Mouse (Mus musculus) layer of hippocampus, adult 11-12 months (tissue): ENCODE measurements around the gene Nos2.
"Not testable (repeated sequence)": the region's sequence is repeated elsewhere in the genome, so short reads cannot be mapped to it uniquely, and the experiment has no call there.

ENCODE experiments used
- DNase-seq: peaks from one replicate; pipeline ENCODE4 v3.0.0; 2022; ENCODE audit warnings: low spot score

Nos2 gene

DNA sequence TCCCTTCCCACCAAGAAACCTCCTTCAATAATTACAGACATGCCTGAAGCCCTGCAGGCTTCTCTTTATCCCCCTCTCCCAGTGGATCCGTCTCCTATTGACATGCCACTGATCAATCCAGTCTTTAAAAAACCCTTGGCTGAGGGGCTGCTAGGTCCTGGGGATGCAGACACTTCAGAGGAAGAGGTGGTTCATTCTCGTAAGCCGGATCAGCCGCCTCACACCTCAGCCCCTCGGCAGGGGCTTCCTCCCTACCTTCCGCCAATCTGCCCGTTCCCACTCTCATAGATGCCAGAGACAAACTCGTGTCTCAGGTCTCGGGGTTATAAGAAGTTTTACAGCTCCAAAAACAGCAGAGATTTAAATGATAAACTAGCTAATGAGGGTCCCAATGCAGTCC, 69.5 kb downstream of the Nos2 start:
- no peak for DNase-seq

DNA sequence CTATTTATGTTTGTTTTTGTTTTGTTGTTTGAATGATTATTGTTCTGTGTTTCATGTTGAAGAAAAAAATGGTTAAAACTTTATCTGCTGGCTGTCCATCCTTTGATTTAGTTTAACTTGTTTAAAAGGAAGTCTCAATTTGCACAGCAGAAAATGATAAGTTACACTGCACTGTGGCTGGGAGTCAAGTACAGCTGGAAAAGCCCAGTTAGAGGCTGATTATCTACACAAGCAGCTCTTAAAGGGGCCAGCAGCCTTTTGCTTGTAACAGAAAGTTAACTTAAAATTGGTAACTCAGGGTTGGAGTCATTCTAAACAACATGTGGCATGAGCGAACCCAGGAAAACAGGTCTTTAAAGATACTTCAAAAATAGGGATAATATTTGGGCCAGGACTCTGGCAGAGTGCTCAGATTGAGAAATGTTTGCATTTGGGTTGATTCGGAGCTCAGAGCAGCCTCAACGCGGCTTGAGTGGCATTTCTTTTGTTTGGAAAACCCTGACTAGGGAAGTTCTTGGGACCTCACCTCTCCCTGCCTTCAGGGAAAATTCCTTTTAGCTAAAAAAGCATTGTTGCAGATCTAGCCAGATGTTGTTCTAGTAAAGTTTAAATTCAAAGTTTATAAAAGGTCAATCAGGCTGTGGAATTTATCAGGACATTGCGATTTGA, 70.4 kb downstream of the Nos2 start:
- not testable (repeated sequence) for DNase-seq

DNA sequence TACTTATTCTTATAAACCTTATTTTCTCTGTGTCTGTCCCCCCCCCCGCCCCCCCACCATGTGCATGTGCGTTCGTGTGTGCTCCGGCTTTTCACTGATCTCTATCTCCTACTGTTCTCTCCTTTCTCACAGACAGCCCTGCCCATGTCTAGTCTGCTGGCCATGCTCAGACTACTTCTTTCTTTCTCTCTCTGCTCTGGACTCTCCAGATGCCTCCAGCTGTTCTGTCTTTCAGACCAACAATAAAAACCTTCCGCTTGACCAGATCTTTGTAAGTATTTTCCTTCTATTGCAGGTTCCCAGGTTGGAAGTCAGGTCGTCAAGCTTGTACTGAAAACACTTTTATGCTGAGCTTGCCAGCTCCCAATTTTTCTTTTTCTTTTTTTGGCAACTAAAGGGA, 78.5 kb downstream of the Nos2 start:
- no peak for DNase-seq

DNA sequence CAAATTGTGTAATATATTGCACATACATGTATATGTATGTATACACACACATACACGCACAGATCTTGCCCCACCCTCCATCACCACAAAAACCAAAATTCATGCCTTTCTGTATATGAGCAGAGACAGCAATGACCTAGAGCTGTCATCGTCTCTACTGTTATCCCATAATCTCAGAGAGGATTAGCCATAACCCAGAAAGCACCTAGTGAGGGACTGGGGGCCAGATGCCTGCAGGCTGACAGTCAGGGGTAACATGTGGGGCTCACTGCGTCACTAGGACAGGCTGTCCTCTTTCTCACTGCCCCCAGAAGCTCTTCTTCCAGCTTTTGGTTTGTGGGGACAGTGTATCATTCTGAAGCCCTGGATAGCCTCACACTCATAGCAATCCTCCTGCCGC, 81.3 kb downstream of the Nos2 start:
- no peak for DNase-seq

DNA sequence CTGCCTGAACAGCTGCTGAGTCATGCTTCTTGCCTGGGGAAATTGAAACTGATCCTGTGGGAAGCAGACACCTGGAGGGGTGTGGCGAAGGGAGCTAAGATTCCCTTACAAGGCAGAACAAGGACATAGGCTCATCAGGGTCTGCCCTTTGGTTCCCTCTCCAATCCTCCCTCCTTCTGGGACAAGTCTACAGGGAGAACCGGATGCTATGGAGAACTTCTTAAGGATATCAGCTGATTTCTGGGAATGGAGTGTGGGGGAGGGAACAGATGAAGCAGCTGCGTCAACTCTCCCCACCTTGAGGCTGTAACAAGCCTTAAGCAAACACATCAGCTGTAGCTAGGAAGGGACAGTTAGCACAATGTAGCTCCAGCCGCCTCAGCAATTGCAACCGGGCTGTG, 82.0 kb downstream of the Nos2 start:
- no peak for DNase-seq

DNA sequence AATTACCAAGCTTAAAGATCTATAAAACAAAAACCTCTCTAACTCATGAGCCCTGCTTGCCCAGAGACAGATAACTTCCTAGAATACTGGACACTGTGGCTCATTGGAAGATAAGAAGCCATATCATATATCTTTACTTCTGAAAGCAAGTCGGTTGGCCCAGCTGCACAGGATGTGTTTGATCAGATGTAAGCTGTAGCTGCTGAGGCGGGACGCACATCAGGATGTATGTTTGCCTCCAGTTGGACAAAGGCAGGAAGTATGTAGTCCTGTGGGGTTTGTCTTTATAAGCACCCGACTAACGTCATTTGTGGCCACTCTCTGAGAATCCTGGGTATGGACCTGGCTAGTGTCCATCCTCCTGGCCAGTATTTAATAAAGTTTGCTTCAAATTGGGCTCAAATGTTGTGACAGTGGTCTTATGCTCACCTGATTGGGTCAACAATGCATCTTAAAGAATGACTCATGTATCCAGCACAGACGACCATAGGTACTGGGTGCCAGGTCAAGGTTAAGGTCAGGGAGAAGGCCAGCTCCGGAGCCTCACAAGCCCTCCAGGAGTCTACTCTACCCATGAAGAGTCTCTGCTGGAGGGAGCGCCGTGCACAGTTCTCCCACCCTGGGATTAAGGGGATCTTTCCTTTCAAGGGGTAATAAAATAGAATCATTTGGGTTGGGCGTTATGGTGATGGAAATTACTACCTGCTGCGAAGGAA, 82.6 kb downstream of the Nos2 start:
- DNase-seq, result no peak

DNA sequence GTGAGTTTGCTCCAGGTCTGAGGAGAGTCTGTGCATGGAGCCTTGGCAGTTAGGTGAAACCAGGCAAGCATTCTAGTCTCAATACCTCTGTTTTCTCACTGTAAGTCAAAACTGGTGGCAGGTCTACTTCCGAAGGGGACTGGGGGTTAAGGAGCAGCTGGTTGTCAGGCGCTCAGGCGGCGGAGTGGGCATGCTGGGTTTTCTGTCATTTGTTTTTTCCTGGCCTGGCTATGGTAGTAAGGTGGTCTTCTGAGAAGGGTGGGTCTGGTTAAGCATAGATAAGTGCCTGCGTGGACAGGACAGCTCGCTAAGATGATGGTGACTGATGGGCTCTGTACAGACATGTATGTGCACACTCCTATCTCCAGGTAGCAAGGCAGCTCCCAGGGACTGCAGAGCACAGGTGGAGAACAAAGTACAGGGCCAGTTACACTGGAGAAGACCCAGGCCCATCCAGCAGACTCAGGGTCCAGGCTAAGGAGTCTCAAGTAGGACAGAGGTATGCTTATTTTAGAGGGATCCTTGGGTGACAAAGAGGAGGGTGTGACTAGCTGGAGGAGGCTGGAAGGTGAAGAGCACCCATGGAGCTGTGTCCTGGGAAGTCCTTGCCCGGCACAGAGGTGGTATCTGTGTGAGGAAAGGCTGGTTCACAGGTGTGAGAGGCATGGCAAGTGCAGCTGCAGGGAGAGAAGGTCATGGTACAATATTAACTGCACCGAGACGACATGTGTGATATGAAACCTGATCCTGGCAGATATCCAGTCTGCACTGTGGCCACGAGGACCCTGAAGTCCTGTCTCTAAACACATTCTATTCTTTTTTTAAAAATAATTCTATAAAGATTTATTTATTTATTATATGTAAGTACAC, 83.4 kb downstream of the Nos2 start:
- DNase-seq, result no peak

DNA sequence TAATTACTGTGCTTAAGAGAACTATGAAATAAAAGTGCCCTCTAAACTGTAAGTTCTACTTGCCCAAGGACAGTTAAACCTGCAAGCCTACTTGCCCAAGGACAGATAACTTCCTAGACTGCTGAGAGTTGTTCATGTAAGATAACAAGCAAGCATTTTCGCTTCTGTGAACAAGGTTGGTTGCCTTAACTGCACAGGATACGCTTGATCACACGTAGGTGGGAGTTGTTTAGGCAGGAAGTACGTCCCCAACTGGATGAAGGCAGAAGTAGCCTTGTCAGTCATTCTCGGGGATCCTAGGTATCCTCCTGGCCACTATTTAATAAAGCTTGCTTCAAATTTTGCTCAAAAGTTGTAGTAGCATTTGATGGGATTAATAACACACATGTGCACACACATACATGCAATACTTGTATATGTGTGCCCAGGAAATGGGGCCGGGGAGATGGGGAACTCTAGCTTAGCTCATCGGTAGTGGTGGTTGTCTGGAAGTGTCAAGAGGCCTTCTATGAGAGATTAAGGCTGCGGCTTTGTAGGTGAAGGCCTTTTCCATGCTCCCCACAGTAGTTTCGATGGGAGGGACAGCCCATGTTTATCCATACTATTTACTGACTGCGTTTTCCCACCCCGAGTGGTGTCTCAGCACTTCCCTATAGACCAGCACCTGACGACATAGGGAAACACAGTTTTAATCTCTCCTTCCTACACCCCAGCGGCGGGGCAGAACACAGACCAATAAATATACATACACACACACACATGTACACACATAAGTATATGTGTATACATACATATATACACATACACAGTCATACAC, 85.2 kb downstream of the Nos2 start:
- no peak for DNase-seq

DNA sequence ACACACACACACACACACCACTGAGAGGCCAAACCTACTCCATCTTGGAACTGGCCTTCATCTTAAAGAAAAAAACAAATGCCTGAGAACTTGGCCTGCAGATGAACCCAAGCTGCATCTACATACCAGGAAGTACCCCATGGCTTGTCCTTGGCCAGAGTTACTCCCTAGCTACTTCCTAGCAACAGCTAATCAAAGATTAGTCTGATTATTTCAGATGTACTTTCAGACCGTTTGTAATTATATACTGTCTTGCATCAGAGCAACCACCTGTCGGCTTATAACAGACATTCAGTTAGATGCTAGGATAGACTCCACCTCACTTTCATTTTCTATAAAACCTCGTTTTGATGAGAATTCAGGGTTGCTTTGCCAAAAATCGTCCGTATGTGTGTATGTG, 85.8 kb downstream of the Nos2 start:
- no peak for DNase-seq

DNA sequence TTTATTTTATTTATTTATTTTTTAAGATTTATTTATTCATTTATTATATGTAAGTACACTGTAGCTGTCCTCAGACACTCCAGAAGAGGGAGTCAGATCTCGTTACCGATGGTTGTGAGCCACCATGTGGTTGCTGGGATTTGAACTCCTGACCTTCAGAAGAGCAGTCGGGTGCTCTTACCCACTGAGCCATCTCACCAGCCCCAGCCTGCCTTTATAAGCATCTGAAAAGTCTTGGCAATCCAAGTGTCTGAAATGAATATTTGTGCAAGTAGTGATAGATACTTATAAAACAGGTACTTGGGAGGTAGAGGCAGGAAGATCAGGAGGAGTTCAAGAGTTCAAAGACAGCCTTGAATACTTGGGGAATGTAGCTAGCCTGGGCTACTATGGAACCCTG, 86.8 kb downstream of the Nos2 start:
- DNase-seq, result not testable (repeated sequence)

DNA sequence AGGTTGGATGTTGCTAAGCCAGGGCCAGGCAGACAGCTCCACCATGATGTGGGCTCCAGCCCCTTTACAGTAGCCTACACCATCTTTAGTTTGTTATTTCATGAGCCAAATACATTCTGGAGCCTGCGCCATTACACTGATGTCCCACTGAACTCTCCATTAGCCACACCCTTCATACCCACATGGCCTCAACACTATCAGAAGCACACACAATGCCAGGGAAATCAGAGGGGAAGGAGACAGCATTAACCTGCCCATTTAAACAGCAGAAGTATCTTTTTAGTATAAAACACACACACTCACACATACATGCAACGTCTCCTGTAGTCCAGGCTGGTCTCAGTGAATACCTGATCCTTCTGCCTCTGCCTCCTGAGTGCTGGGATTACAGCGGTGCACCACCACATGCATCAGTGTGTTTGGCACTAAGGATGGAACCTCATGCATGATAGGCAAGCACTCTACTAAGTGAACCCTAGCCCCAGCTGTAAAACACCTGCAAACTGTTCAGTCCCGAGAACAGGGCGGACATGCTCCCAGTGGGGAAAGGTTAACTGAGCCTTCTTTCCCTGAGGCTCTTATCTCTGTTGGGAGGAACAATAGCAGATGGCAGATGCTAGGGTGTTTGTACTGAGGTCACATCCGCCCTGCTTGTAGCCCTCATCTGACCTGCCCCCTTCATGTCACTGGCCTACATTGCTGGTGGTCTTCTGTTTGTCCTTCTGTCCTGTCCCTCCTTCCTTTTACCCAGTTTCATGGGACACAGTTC, 87.6 kb downstream of the Nos2 start:
- DNase-seq, result no peak

DNA sequence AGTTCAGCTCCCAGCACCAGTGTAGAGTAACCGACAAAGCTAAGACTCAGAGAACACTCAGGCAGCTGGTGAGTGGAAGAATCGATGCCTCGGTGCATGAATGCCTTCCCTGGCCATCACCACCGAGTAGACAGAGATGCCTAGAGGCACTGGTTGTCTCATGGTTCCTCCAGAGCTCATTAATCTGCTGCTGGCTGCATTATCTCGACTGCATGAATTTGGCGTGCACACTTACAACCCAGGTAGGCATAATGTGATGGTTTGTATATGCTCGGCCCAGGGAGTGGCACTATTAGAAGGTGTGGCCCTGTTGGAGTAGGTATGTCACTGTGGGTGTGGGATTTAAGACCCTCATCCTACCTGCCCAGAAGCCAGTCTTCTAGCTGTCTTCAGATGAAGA, 88.3 kb downstream of the Nos2 start:
- DNase-seq, result no peak
